Mouse (Mus musculus) urinary bladder, postnatal 10 days (tissue): ENCODE data around the gene Ccdc154.
"Not testable (repeated sequence)": the region's sequence is repeated elsewhere in the genome, so short reads cannot be mapped to it uniquely, and the experiment has no call there.

ENCODE experiments used
- DNase-seq: peaks from one replicate; pipeline ENCODE4 v3.0.0; 2022; ENCODE audit warnings: low spot score

Gene Ccdc154

DNA sequence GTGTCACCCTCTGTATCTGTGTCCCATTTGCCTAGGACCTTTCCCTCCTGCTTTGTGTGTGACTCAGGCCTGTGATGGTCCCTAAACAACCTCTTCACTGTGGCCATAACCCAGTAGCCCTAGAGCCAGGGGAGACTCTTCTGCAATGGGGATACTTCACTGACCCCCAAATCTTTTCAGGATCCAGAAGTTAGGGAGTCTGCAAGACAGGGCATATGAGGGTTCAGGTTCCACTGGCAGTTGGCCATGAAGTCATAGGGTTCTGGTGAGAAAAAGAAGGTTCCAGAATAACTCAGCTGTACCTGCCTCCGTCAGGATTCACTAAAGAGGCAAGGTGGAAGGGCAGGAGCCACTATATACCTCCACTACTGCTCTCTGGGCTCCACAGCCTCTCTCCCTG lies at the start of gene Ccdc154:
Ccdc154 (plus strand) TSS at position 301 of the 400 bp plus-strand sequence.
- no peak for DNase-seq

DNA sequence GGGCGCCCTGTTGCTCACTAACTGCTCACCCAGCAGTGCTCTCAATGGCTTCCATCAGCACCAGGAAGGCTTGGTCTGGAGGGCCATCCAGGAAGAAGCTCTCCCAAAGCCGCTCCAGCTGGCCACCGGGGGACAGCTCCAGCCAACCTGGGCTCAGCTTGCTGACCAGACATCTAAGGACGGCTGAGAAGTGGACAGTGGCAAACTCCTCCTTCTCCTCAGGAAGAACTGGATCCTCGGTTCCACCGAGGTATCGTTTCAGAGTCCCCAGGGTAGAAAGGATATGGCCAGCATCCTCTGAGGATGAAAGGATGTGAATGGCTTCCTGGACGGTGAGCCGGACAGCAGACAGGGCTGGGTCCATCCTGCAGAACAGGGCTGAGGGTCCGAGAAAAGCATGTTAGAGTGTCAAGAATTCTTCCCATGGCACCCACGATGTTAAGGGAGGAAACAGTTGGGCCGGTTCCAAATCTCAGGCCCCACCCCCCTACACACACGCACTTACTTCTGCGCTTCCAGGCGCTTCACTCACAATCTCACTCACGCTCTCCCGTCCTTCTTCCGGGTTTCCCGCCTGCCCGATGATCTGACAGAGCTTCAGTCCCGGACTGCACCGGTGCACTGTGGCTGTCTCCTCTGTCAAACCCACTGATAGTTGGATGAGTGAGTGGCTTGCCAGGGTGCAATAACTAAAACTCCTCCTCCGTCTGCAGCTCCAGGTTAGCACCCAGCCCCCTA lies 47.2 kb upstream of the Ccdc154 start:
- no peak for DNase-seq

DNA sequence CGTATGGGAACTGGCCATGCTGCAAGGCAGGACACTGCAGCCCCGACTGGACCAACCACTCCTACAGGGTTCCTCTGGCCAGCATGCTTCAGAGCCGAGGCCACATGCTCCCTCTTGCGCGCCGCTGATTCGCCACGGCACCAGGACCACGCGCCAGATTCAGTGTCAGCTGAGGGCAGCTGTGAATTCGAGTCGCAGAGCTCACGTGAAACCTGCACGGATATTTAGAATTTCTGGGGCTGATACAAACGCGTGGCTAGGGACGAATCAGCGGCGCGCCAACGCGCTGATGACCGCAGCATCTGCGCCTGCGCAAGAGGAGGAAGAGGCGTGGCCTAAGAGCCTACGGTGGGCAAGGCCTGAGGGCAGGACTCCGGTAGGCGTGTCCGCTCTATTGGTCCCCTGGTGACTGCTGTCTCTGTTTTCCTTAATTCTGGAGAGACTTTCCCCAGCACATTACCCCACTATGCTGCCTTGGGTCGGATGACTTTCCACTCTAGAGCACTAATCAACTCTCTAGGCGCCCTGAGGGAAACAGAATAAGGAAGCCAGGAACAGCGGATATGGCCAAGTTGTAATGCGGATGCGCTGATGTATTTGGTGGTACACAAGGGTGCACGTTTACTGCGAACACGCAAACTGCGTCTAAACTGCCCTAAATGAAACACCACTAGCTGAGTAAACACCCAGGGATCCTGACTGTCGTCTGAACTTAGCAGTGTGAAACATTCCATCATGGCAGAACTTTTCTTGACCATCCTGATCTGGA lies 46.4 kb upstream of the Ccdc154 start, which contains the start of gene Telo2:
Telo2 (minus strand) TSS at position 304 of the 769 bp plus-strand sequence.
- DNase-seq: peak; percentile 78

DNA sequence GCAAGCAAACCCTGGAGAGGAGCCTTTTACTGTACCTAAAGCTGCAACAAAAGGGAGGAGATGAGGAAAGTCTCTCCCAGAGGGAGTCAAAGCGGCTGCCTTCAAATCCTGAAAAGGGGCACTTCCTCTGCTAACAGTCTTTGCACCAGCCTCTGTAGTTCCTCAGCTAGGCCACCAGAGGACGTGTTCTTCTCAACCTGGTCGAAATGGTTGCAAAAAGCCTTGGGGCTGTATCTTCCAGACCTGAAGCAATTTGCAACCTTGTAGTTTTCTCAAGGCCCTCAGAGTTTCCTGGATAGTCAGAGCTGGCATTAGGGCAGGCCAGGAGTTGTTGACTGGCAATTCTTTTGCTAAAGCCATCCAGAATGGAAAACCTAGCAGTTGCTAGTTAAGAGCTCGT lies 45.0 kb upstream of the Ccdc154 start:
- no peak for DNase-seq

DNA sequence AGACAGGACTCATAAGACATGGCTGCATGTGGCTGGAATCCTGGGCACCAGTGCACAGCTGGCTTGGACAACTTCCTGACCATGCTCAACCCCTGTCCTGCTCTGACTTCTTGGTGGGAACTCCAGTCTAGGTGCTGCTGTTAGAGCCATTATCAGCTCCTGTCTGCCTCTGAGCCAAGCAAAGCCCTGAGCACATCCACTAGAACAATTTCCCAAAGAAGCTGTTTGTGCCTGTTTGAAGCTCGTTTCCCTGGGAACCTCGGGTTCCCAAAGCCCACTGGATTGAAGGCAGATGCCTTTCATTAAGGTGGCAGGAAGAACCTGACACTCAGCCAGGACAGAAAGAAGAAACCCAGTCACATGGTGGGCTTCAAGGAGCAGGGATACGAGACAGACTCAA lies 41.9 kb upstream of the Ccdc154 start, which contains the start of gene Ptx4:
Ptx4 (plus strand) TSS at position 355 of the 400 bp plus-strand sequence.
- no peak for DNase-seq

DNA sequence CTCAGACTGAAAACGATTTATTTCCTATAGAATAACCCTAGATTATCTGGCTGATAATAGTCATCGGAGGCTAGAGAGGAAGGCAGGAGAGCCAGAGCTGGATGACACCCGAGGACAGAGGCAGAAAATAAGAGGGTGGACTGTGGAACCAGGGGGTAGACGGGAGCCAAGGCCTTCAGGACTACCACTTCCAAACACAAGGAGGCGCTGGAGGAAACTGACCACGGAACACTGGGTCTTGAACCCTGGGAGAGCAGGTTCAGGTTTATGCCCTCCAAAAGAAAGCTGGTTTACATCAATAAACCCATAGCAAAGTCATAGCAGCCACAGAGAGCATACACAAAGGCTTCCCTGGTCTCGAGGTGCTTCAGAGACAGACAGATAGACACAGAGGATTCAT lies 38.3 kb upstream of the Ccdc154 start:
- no peak for DNase-seq

DNA sequence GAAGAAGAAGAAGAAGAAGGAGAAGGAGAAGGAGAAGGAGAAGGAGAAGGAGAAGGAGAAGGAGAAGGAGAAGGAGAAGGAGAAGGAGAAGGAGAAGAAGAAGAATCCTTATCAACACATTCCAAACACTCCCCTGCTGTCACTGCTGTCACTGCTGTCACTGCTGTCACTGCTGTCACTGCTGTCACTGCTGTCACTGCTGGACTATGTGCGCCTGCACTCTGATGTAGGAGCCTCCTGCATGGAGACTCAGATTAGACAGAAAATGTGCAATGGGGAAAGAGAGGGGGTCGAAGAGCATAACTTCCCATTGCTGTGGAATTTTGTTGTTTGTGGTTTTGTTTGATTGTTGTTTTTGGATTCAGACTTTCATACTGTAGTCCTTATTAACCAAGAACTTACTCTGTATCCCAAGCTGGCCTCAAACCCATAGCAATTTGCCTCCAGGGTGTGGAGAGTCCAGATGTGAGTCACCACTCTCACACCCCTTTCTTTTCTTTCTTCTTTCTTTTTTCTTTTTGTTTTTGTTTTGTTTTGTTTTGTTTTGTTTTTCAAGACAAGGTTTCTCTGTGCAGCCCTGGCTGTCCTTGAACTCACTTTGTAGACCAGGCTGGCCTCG lies 36.7 kb upstream of the Ccdc154 start:
- DNase-seq: not testable (repeated sequence)

DNA sequence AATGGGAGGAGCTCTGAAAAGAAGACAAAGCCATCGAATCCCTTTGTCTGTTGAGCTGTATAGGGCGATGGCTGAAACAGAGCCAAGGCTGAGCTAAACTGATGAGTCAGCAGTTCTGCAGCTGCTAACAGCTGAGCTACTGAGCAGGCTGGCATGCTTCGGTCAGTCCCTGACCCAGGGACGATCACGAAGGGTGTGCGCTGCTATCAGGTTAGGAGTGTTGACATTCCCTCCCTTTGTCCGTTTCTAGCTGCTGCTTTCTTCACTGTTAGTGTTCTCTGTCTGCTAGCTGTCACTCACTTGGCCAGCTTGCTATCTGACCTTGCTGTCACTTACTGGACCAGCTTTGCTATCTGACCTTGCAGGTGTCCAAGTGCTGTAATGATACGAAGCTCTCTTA lies 35.2 kb upstream of the Ccdc154 start:
- no peak for DNase-seq

DNA sequence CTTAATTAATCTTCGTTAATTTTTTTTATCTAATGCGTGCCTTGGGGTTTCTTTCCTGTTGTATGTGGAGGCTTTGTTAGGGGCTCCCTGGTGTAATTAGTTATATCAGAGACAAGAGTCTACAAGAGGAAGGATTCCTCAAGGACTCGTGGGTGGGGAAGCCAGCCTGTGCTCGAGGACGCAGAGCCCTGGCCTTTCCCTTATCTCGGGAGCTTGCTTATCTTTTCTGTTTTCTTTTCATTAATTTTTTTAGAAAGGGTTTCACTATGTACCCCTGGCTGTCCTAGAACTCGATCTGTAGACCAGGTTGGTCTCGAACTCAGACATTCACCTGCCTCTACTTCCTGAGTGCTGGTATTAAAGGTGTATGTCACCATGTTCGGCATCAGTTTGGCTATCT lies 34.6 kb upstream of the Ccdc154 start:
- no peak for DNase-seq

DNA sequence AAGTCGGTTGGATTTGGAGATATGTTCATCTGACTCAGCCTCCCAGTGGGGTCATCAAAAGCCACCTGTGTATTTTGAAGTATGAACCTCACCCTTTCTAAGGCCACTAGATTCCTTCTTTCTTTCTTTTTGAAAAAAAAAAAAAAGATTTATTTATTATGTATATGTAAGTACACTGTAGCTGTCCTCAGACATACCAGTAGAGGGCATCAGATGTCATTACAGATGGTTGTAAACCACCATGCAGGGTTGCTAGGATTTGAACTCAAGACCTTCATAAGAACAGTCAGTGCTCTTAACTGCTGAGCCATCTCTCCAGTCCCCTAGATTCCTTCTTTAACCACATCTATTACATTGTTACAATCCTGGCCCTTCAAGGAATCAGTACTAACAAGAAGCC lies 32.2 kb upstream of the Ccdc154 start:
- DNase-seq: no peak

DNA sequence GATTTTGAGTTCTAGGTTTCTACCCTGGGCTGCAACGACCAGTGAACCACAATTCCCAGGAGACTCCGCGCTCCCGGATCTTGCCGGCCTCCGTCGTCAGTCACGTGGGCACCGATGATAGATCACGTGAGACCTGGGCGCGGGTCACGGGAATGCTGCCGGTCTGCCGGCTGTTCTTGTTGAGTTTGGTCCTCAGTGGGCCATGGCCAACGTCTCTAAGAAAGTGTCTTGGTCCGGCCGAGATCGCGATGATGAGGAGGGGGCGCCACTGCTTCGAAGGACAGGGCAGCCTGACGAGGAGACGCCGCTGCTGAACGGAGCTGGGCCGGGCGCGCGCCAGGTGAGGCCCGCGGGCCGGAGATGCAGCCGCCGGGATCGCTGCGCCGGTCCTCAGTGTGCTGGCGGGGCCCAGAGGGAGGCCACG lies 29.0 kb upstream of the Ccdc154 start, which contains the start of gene Clcn7:
Clcn7 (plus strand) TSS at position 117 of the 424 bp plus-strand sequence.
- DNase-seq: peak; percentile 79

DNA sequence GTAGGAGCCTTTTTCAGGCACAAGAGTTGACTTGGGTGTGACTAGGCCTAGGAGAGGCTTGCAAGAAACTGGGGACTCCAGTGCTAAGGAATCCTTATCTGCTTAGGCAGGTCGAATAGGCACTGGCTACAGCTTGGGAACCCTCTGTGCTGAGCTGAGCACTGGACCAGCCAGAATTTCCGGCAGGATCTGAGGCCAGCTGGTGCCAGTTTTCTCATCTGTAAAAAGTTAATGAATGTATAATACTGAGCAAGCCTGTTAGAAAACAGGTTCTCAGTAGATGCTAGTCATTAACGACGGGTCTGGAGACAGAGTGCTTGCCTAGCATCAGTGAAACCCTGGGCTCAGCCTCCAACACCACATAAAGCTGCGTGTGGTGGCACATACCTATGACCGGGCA lies 26.6 kb upstream of the Ccdc154 start:
- DNase-seq: no peak

DNA sequence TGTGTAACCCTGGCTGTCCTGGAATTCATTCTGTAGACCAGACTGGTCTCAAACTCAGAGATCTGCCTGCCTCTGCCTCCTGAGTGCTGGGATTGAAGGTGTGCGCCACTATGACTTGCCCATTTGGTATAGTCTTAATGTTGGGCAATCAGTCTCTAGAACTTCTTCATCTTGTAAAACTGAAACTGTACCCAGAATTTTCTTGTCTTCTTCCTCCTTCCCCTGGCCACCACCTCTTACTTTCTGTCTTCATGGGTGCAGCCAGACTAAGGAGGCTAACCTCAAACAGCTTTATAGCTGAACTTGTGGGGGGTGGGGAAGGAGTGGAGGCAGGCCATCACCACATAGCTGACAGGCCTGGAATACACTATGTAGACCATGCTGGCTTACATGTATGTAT lies 23.5 kb upstream of the Ccdc154 start:
- DNase-seq: no peak

DNA sequence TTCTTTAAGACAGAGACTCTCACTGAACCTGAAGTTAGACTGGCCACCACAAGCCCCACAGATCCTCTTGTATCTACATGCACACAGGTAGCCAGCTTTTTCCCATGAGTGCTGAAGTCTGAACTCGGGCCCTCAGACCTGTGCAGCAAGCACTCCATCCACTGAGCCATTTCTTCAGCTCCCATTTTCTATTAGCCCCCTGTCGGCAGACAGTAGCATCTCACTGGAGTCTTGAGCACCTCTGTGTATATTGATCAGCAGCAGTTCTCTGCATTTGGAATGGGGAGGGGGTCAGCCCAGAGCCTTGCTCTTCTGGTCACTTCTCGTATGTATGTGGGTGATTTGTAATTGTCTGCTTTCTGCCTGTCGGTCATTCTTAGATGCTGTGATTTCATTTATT lies 22.3 kb upstream of the Ccdc154 start:
- no peak for DNase-seq

DNA sequence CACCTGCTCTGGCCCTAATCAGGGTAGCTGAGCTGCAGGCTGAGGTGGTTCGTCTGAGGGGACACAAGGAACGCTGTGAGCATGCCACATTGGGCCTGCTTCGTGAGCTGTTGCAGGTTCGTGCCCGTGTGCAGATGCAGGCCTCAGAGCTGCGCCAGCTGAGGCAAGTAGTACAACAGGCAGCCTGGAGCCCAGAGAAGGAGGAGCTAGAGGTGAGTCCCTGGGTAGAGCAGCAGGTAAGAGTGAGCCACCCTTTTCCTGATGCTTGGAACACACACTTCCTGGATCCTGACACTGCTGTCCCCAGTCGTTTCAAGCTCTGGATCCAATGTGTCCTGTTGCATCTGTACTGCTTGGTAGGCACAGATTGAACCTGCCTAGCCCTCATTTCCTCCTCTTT lies 1.1 kb downstream of the Ccdc154 start:
- DNase-seq: no peak

DNA sequence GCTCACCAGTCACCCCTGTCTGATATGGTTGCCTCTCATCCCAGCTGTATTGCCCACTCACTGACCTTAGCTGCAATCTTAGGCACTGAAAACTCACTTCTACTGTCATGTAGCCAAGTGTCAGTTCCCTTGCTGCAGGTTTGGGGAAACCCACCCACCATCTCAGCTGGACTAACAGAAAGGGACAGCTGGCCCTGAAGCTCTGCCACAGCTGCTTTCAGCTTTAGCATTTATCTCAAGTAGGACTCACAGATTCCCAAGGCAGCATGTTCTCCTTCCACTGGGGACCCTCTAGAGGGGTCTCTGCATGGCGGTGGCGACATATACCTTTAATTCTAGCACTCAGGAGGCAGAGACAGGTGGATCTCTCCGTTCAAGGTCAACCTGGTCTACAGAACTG lies 2.5 kb downstream of the Ccdc154 start:
- no peak for DNase-seq

DNA sequence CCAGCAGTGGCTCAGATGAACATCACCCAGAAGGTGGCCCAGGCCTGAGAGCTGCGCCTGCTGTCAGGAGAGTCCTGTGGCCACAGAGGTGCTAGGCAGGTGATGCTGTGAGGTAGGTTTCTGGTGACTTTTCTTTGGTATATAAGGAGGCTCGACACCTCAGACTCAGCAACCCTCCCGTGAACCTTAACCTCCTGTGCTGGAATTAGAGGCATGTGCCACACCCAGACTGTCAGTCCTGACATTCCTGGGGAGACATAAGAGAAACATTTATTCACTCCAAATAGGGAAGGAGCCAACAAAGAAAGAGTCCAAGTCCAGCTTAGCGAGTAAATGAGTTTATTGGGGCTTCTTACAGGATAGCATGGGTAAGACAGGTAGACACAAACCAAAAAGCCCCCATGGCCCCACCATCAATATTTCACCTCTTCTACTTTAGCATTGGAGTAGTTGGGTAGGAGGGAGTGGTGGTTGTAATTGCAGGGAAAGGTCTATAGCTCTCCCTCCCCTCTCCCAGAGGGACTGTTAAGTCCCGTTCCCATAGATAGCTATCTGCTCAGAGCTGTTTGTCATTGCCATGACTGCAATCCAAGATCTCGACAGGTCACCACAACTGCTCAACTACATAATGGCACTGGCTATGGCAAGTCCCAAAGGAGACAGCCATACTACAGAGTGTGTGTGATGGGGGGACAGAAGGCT lies 3.9 kb downstream of the Ccdc154 start:
- no peak for DNase-seq

DNA sequence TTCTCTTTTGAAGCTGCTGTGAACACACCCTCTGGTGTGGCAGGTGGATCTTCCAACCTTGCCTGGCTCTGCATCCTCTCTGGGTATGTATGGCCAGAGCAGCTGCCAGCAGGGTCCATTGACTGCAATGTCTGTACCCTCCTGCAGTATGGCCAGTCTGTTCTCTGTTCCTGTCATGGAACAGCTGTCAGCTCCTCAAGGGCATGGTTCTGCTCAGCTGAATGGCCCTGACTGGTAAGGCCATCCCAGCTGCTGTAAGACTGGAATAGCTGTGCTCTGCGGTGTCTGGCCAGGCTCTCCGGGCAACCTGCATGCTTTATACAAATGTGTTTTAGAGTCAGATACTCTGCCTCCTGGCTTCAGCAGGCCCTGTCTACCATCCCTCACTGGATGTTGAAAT lies 7.4 kb downstream of the Ccdc154 start:
- no peak for DNase-seq

DNA sequence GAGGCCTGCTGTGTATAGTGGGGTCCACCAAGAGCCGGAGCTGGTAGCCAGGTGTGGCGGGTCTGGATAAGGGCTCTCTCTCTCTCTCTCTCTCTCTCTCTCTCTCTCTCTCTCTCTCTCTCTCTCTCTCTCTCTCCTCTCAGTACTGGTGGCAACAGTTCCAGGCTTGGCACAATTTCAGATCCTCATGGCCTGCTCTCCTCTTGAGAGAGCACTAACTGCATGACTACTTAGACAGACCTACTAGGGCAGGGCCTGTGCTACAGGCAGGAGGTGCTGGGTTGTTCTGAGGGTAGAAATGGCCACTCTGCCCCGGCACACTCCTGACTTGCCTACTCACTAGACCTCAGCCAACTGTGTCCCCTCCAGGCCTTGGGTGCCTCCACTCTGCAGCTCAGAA lies 10.3 kb downstream of the Ccdc154 start:
- no peak for DNase-seq

DNA sequence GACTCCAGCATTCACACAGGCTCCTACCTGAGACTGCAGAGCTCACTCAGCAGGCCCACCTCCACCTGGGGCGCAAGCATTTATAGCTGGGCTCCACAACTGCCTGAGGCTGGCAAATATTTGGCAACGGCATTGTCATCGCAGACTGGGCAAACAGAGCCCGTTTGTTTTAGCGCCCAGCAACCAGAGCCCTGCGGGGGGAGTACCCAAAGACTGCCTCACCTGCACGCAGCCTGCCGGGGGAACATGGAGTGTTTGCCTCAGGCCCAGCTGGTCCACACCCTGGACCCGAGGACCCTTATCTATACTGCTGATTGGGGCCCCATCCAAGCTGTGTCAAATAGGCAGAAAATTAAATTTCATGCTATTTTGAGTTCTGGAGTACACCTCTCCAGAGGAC lies 13.2 kb downstream of the Ccdc154 start, which contains the start of gene Gm38655:
Gm38655 (minus strand) TSS at position 61 of the 400 bp plus-strand sequence.
- no peak for DNase-seq

DNA sequence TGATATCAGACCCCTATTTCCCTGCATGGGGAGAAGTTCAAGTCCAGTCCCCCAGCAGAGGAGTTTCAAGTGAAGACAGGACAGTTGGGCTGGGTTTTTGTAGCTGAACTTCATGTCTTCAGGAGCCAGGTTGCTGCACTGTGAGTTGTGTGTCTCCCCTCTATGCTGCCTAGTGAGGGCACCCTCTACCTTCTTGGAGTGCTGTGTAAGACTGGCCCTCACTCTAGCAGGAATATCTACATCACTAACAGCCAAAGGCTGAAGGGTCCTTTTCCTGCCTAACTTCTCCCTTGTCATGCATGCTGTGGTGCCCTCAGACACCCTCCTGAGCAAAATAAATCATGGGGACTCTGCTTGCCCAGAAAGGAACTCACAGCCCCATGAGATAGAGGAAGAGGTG lies 21.0 kb downstream of the Ccdc154 start:
- no peak for DNase-seq

DNA sequence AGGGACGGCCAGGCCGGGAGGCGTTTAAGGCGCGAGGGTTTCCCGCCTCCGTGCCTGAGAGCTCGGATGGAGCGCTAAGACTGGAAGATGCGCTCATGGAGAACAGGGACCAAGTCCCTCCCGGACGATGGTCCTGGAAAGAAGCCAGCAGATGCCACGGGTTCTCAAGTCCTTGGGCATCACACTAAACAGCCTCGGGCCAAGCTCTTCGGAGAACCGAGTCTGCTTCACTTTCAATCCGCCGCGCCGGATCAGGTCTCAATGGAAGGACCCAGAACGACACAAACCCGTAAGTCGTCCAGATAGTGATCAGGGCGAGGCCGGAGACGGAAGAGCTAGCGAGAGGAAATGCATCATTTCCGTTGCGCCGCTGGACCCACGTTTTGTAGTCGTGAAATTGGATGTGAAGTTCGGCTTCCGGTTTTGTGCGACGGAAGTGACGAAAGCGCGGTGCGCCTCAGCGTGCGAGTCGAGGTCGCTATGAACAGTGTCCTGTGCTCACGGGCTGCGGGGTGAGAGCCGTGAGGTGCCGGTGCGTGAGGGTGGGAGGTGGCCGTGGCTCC lies 21.9 kb downstream of the Ccdc154 start, which contains the start of gene BC003965:
BC003965 (plus strand) TSS at position 426 of the 563 bp plus-strand sequence.
- peak; percentile 98 for DNase-seq
